Mouse (Mus musculus): ENCODE measurements around the gene Ccnb1ip1. TPM values are rescaled to one million over a fixed set of nuclear protein-coding genes. Genes with fewer than 3 reads are reported as not detected.
A peak's percentile ranks its signal among the peaks of the same experiment; 100 is the strongest.

Ccnb1ip1 gene
- total and polyA plus RNA-seq, 3 experiments = 2.7 TPM; not detected in 2

DNA sequence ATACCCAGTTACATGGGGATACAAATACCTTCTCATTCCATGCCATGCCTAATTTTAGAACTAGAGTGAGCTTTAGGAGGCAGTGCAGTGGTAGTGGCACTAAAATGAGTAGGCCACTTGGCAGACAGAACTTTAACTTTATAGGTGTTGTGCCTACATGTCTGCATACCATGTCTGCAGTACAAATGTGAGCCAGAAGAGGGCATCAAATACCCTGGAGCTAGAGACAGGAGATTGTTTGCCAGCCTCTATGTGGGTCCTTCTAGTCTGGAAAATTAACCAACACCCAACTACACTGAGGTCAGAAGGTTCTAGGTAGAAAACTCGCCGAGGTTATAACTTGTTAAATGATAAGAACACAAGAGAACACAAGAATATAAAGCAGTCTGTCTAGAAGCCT is 9.0 kb downstream of the Ccnb1ip1 start:
- peak; percentile 52 for DNase-seq (ENCODE audit: extremely low read depth)
- in situ Hi-C loops (cut with MboI; ENCODE audit: low pct_ligation_motif_present, low pct_unique_long_range_greater_than_20kb, low sequenced_read_pairs) = no loop called here
- H3K27ac ChIP-seq (ENCODE audit: insufficient read depth, low read depth) = no peak overlapping the region

DNA sequence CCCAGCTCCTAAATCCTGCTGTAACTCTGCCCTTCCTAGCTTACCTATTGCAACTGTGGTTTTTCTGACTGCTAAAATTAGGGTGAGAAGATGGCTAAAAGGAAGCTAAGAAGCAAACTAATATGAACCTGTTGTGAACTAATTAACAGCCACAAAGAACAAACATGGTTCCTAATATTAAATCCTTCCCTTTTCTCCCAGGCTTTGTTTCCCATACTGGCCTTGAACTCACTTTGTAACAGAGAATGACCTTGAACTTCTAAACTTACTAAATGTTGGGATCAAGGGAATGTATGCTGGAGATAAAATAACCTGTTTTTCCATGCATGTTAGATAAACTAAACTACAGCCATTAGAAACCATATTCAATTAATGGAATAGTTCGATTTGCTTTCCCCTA is 11.1 kb downstream of the Ccnb1ip1 start:
- no peaks in the 10 kb centered on the region for H3K79me2 ChIP-seq (replicated peaks; ENCODE audit: control insufficient read depth, extremely low read depth, insufficient read depth, poor library complexity, severe bottlenecking)
- TF ChIP-seq MXI1 (IDR thresholded peaks at IDR 0.05; ENCODE audit: low read depth, low read length) (no peak), TCF12 (IDR thresholded peaks at IDR 0.05; ENCODE audit: low read depth, low read length) (no peak), MAX (IDR thresholded peaks at IDR 0.05; ENCODE audit: low read length) (no peak), MAZ (IDR thresholded peaks at IDR 0.05; ENCODE audit: low read depth, low read length) (no peak), JUND (conservative IDR thresholded peaks at IDR 0.05; ENCODE audit: low read depth, low read length) (no peak), MYC (IDR thresholded peaks at IDR 0.05; ENCODE audit: low read depth, low read length) (no peak)
- dilution Hi-C loops (cut with MboI; ENCODE audit: extremely low pct_ligation_motif_present, extremely low pct_unique_long_range_greater_than_20kb, low sequenced_read_pairs) = no loop called here
- no peak overlapping the region for H3K4me2 ChIP-seq (ENCODE audit: insufficient read depth, low read depth, poor library complexity, severe bottlenecking)
- no peaks in the 10 kb centered on the region for H3K27me3 ChIP-seq (replicated peaks)
- DNase-seq (ENCODE audit: extremely low read depth) = no peak
- in situ Hi-C loops (cut with MboI; ENCODE audit: low pct_ligation_motif_present, low pct_unique_long_range_greater_than_20kb, low sequenced_read_pairs) = no loop called here
- no peak overlapping the region for H3K27ac ChIP-seq (ENCODE audit: insufficient read depth, low read depth)
- H3K4me3 ChIP-seq (replicated peaks in 1 of 3; ENCODE audit: low read depth in 2 of 3, low read length in 2 of 3, poor library complexity in 1 of 3) = no peak overlapping the region
- peaks cover 0 to 4% of the 10 kb centered on the region in 2 experiments; a peak in 2 of 4 replicates for H3K4me1 ChIP-seq (ENCODE audit: control insufficient read depth in 1 of 2, insufficient read depth in 2 of 2)
- H3K9me3 ChIP-seq (replicated peaks; ENCODE audit: low read length) = no peaks in the 10 kb centered on the region
- H3K9ac ChIP-seq (ENCODE audit: insufficient read depth, low read depth) = no peak overlapping the region
- no peaks in the 10 kb centered on the region for H3K36me3 ChIP-seq (replicated peaks in 1 of 2; ENCODE audit: control insufficient read depth in 1 of 2, insufficient read depth in 1 of 2, low read length in 1 of 2)

More for the DNA sequence above, 9.0 kb downstream of the Ccnb1ip1 start:
- Histone ChIP-seq H3K4me3 (replicated peaks in 1 of 3; ENCODE audit: low read depth in 2 of 3, low read length in 2 of 3, poor library complexity in 1 of 3) (no peak overlapping the region), H3K4me2 (ENCODE audit: insufficient read depth, low read depth, poor library complexity, severe bottlenecking) (no peak overlapping the region), H3K9me3 (replicated peaks; ENCODE audit: low read length) (no peaks in the 10 kb centered on the region), H3K4me1 (ENCODE audit: control insufficient read depth in 1 of 2, insufficient read depth in 2 of 2) (peaks cover 0 to 4% of the 10 kb centered on the region in 2 experiments; a peak in 2 of 4 replicates), H3K27me3 (replicated peaks) (no peaks in the 10 kb centered on the region), H3K36me3 (replicated peaks in 1 of 2; ENCODE audit: control insufficient read depth in 1 of 2, insufficient read depth in 1 of 2, low read length in 1 of 2) (no peaks in the 10 kb centered on the region), H3K9ac (ENCODE audit: insufficient read depth, low read depth) (no peak overlapping the region), H3K79me2 (replicated peaks; ENCODE audit: control insufficient read depth, extremely low read depth, insufficient read depth, poor library complexity, severe bottlenecking) (no peaks in the 10 kb centered on the region)
- dilution Hi-C loops (cut with MboI; ENCODE audit: extremely low pct_ligation_motif_present, extremely low pct_unique_long_range_greater_than_20kb, low sequenced_read_pairs) = no loop called here
- no peak for TF ChIP-seq IRF4 (IDR thresholded peaks at IDR 0.05; ENCODE audit: low read depth, low read length)
- TF ChIP-seq KAT2A (IDR thresholded peaks at IDR 0.05; ENCODE audit: insufficient replicate concordance, low read length) = no peak
- no peak for TF ChIP-seq NELFE (IDR thresholded peaks at IDR 0.05; ENCODE audit: low read depth, low read length)
- no peak; the same call in 1 of the 2 replicates for TF ChIP-seq SMC3 (IDR thresholded peaks at IDR 0.05; ENCODE audit: low read depth, low read length)
- TF ChIP-seq CTCF (conservative IDR thresholded peaks at IDR 0.05 in 1 of 2, IDR thresholded peaks at IDR 0.05 in 1 of 2; ENCODE audit: low read depth in 2 of 2, low read length in 2 of 2) = peak; percentile 54 to 61
- TF ChIP-seq USF1 (IDR thresholded peaks at IDR 0.05; ENCODE audit: low read depth, low read length) = no peak
- TF ChIP-seq TBP (conservative IDR thresholded peaks at IDR 0.05; ENCODE audit: low read depth, low read length) = no peak
- TF ChIP-seq RAD21 (IDR thresholded peaks at IDR 0.05; ENCODE audit: low read depth, low read length) = peak; percentile 36
- TF ChIP-seq EP300 (IDR thresholded peaks at IDR 0.05; ENCODE audit: low read length) = no peak
- TF ChIP-seq NRF1 (IDR thresholded peaks at IDR 0.05; ENCODE audit: low read depth, low read length) = no peak
